Mouse (Mus musculus): ENCODE results near the gene Bsdc1.

Bsdc1 gene

DNA sequence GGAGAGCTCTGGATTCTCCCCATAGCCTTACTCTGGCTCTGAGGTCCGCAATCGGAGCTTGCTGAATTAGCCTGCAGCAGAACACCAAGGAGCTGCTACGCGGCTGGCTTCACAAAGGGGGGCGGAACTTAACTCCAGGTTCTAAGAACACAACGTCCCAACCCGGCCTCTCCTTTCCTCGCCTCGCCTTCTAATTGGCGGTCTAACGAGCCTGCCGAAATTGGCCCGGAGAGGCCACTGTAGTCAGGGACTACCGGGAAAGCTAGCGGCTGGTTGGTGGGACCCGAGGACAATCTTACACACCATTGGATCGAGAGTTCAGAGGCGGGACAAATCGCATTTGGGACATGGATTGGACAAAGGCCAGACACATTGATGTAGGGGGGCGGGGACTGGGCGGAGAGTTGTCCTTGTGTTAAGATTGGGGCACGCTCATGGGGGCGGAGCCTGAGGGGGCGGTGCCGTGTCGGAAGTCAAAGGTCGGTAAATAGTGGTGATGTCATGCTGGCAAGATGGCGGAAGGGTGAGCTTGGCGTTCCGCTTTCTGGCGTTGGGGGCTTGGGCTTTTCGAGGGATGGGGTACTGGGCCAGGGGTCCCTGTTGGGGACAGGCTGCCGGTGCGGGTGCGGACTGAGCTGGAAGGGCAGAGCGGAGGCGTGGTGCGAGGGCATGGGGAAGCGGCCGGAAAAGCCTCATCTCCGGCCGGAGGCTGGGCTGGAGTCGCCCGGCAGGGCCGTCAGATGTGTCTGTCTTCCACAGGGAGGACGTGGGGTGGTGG, at the start of gene Bsdc1:
Gene Bsdc1 (plus strand): TSS at position 399 of the 778 bp plus-strand sequence.
- in situ Hi-C loops (cut with MboI; ENCODE audit: low sequenced_read_pairs): no loop called here

DNA sequence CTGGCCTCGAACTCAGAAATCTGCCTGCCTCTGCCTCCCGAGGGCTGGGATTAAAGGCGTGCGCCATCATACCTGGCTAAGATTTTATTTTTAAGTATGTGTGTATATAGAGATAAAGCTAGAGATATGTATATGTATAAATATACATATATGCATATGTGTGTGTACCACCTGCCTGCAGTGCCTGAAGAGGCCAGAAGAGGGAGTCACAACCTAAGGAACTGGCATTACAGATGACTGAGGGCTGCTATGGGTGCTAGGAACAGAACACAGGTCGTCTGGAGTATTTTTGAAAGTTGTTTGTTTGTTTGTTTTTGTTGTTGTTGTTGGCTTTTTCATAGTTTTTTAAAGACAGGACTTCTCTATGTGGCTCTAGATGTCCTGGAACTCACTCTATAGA, 45.5 kb upstream of the Bsdc1 start:
- in situ Hi-C loops (cut with MboI; ENCODE audit: low sequenced_read_pairs): no loop called here

GRCm38 (mm10) chr4:129416478-129416877, 44.9 kb upstream of the Bsdc1 start:
- in situ Hi-C loops (cut with MboI; ENCODE audit: low sequenced_read_pairs): no loop called here

DNA sequence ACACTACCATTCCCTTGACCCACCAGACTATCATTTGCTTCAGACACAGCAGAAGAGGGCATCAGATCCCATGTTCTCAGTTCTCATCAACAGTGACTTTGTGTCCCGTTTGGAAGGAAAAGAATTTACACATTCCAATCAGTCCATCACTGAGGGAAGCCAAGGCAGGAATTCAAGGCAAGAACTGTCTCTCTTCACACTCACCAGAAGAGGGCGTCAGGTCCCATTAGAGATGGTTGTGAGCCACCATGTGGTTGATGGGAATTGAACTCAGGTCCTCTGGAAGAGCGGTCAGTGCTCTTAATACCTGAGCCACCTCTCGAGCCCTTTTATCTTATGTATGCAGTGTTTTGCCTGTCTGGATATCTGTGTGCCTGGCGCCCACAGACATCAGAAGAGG, 43.1 kb upstream of the Bsdc1 start:
- in situ Hi-C loops (cut with MboI; ENCODE audit: low sequenced_read_pairs): no loop called here

- in situ Hi-C loops (cut with MboI; ENCODE audit: low sequenced_read_pairs): no loop called here
Measured at GRCm38 (mm10) chr4:129440340-129441063, 20.9 kb upstream of the Bsdc1 start, which contains the start of gene Zbtb8b. Gene Zbtb8b, minus strand, starts transcription at chr4:129440853.

- in situ Hi-C loops (cut with MboI; ENCODE audit: low sequenced_read_pairs): no loop called here
Measured at GRCm38 (mm10) chr4:129441145-129441544, 20.2 kb upstream of the Bsdc1 start.

GRCm38 (mm10) chr4:129447360-129447759, 14.0 kb upstream of the Bsdc1 start:
- in situ Hi-C loops (cut with MboI; ENCODE audit: low sequenced_read_pairs): no loop called here

DNA sequence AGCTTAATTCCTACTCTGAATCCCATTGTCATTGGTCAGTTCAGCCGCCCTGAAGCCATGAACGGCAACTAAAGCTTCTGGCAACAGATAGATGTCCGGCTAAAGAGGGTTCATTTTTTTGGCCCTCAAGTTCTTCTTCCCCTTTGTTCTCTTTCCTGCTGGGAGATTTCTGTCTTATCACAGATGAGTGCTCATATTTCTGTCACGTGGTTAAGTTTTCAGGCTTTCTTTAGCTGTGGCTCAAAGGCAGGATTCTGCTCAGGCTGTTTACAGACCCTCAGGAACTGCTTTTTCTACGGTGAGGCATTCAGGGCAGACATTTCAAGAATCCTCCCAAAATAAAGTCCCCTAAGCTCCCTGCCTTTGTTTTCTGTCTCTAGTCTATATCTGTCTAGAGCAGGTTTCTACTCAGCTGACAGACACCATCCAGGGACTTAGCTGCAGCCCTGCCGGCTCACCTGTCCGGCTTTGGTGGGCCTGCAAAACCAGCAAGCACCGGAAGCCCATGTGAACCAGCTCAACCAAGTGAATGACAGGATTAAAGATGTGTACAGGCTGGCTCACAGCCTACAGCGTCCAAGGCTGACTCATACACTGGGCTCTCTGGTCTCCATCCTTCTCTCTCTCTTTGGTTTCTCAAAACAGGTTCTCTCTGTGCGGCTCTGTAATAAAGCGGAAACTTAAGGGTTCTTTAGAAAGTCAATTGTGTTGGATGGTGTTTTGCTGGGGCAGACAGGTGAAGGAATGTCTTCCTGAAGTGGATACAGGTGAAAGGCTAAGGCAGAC, 13.4 kb upstream of the Bsdc1 start:
- in situ Hi-C loops (cut with MboI; ENCODE audit: low sequenced_read_pairs): no loop called here

DNA sequence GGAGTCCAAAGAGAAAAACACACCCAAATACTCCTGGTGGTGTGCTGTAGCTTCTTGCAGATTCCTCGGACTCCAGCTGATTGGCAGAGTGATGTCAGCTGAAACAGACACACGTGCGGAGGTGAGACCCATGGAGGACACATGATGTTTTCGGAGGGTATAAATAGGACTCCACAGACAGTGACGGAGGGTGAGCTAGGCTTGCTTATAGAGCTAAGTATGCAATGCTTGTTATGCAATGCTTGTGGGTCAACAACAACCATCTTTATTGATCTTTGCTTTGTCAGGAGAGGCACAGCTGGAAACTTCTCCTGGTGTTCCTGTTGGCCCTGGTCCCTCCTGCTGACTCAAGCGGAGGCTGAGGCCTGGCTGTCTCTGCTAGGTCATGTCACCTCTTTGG, 12.7 kb upstream of the Bsdc1 start:
- in situ Hi-C loops (cut with MboI; ENCODE audit: low sequenced_read_pairs): no loop called here

- in situ Hi-C loops (cut with MboI; ENCODE audit: low sequenced_read_pairs): loop anchor here (10.0 kb wide), 1 partner anchor 96 kb away; no protein-coding TSS in a partner anchor
Measured at GRCm38 (mm10) chr4:129450851-129451250, 10.5 kb upstream of the Bsdc1 start.

GRCm38 (mm10) chr4:129451471-129452169, 9.8 kb upstream of the Bsdc1 start:
- in situ Hi-C loops (cut with MboI; ENCODE audit: low sequenced_read_pairs): loop anchor here (10.0 kb wide), 1 partner anchor 97 kb away; no protein-coding TSS in a partner anchor

DNA sequence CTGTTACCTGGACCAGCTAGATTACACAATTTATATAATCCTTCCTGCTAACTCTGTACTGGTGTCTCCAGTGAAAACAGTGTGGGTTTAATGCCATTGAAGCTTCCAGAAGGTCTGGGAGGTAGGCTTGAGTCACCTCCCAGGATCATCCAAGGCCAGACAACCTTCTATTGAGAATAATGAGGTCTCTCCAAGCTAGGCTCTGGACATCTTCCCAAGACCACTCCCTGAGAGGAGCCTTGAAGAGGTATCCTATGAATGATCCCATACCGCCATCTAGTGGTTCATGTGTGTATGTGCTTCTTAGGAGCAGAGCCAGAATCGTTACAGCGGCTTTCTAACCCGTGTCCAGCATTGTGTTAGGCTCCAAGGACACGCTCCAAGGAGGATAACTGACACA, 6.1 kb upstream of the Bsdc1 start:
- in situ Hi-C loops (cut with MboI; ENCODE audit: low sequenced_read_pairs): loop anchor here (10.0 kb wide), 1 partner anchor 100 kb away; no protein-coding TSS in a partner anchor

DNA sequence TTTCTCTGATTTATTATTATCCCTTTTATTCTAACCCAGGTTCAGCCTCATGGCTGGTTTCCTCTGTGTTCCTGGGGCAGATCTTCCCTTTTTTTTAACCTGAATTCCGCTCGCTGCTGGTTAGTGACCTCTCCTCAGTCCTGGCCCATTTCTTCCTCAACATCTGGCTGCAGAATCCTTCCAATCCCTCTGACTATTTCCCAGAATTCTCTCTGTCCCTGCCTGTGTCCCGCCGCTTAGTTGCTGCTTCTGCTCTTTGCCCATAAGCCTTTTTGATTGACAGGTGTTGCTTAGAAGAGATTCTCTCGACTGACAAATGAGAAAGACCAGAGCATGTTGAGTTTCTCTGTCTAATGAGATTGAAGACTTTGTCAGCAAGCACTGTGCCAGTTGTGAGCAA, 5.3 kb upstream of the Bsdc1 start:
- in situ Hi-C loops (cut with MboI; ENCODE audit: low sequenced_read_pairs): loop anchor here (10.0 kb wide), 1 partner anchor 101 kb away; no protein-coding TSS in a partner anchor

DNA sequence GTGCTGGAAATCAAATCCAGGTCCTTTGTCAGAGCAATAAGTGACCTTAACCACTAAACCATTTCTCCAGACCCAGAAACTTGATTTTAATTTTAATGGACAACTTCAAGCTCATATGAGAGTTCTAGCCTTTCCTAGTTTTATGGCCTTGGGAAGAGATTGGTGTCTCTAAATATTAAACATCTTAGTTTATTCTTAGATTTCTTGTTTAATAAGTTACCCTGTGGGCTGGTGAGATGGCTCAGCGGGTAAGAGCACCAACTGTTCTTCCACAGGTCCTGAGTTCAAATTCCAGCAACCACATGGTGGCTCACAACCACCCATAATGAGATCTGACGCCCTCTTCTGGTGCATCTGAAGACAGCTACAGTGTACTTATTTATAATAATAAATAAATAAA, 4.1 kb upstream of the Bsdc1 start:
- in situ Hi-C loops (cut with MboI; ENCODE audit: low sequenced_read_pairs): loop anchor here (10.0 kb wide), 1 partner anchor 103 kb away; no protein-coding TSS in a partner anchor

GRCm38 (mm10) chr4:129459726-129460125, 1.7 kb upstream of the Bsdc1 start:
- in situ Hi-C loops (cut with MboI; ENCODE audit: low sequenced_read_pairs): loop anchor here (10.0 kb wide), 1 partner anchor 105 kb away; no protein-coding TSS in a partner anchor

DNA sequence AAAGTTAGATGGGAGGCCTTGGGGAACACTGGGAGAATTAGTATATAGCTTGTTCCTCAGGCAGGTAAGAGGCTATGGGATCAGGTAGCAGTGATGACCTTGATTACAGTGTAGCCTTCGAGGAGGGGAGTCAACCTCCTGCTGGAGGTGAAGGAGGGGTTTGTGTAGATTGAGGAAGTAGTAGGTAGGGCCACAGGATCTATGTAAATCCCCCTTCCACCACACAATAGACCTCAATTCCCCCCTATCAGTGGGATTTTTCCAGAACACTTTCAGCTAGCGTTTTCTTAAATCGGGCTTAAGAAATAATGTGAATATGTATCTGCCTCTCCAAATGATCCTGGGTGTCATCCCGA, 576 bp upstream of the Bsdc1 start:
- in situ Hi-C loops (cut with MboI; ENCODE audit: low sequenced_read_pairs): no loop called here

GRCm38 (mm10) chr4:129462118-129462517, 737 bp downstream of the Bsdc1 start:
- in situ Hi-C loops (cut with MboI; ENCODE audit: low sequenced_read_pairs): no loop called here

DNA sequence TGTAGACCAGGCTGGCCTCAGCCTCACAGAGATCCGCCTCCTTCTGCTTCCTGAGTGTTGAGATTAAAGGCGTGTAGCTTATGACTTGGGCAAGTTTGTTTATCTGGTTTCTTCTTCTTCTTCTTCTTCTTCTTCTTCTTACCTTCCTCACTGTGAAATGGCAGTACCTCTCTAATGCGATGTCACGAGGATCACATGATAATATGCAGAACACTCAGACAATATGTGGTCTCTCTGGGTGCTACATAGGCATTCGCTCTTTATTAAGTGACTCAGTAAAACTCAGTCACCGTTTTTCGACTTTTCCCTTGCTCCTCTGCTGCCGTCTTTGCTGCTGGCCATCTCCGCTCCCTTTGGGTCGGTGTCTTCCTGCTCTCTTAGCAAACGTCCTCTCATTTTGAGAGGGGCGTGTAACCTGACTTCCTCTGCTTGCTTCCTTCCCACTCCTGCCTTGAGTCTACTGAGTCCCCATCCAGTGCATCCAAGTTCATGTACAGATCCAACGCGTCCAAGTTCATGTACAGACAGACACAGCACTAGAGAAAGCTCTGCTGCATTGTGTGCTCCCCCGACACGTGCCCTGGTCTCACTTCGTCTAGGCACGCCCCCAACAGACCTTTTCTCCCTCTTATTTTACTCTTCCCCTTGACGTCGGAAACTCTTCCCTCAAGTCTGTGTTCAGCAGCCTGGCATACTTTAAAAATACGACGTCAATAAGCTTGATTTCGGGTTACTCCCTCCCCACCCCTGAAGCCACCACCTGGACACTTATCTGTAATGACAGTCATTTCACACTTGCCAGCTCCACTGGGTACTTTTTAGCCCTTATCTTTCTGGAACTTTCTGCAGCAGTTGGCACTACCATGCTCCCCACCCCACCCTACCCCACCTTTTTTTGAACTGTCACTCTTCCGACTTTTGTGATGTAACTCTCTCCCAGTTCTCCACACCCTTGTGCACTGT, 2.0 kb downstream of the Bsdc1 start:
- in situ Hi-C loops (cut with MboI; ENCODE audit: low sequenced_read_pairs): no loop called here

DNA sequence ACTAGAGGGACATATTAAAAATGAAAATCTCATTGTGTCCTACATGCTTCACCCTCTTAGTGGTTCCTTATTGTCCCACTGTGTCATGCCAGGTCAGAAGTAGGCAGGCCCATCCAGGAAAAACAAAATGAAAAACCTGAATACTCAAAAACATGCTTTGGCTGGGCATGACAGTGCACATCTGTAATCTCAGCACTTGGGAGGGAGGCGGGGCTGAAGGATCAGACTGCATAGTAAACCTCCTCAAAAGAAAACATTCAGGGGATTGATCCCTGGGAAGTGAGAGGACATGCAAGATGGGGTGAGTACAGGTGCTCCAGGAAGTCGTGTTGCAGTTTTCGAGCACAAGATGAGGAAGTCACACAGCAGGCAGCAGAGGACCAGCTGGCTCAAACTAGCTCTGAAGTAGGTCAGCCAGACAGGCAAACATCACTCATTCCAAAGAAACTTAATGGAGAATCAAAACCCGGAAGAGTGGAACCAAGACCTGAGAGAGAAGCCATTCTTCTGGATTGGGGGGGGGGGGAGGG, 3.0 kb downstream of the Bsdc1 start:
- in situ Hi-C loops (cut with MboI; ENCODE audit: low sequenced_read_pairs): no loop called here

All from CH12F3 (cell line).